Mouse (Mus musculus) stomach, embryonic 16.5 days (tissue): Measurements from ENCODE around the gene Traf4. TPM values are rescaled to one million over a fixed set of nuclear protein-coding genes. Genes with fewer than 3 reads are reported as not detected.

Source experiments
- ATAC-seq: fragments of 200-750 bp; cut with Nextera tagmentation; 2 replicates; pipeline ENCODE4 v1.8.0; 2017; ENCODE audit warnings: moderate number of reproducible peaks, moderate TSS enrichment; ENCODE audit not compliant: insufficient read depth, low FRiP score
- H3K27ac ChIP-seq: fragments of 300-500 bp; sonication (generic); 2 replicates; pipeline ENCODE4 v1.5.1; 2014; ENCODE audit warnings: low read length
- H3K27me3 ChIP-seq: fragments of 300-500 bp; sonication (generic); 2 replicates; pipeline ENCODE4 v1.6.1; 2014; ENCODE audit warnings: low read length, control low read depth, mixed read lengths; ENCODE audit not compliant: control insufficient read depth, insufficient read depth
- H3K36me3 ChIP-seq: fragments of 300-500 bp; sonication (generic); 2 replicates; pipeline ENCODE4 v1.6.1; 2014; ENCODE audit warnings: low read length; ENCODE audit not compliant: control insufficient read depth, insufficient read depth
- H3K4me1 ChIP-seq: fragments of 300-500 bp; sonication (generic); 2 replicates; pipeline ENCODE4 v1.6.1; 2014; ENCODE audit warnings: low read length, control low read depth, mixed read lengths; ENCODE audit not compliant: control insufficient read depth, insufficient read depth
- H3K4me2 ChIP-seq: fragments of 300-500 bp; sonication (generic); 2 replicates; pipeline ENCODE4 v1.6.1; 2014; ENCODE audit warnings: low read depth, low read length, mixed read lengths
- H3K4me3 ChIP-seq: fragments of 300-500 bp; sonication (generic); replicated peaks from 2 replicates; pipeline ENCODE4 v1.5.1; 2014; ENCODE audit warnings: mild to moderate bottlenecking, low read length
- H3K9ac ChIP-seq: fragments of 300-500 bp; sonication (generic); 2 replicates; pipeline ENCODE4 v1.6.1; 2014; ENCODE audit warnings: low read length
- H3K9me3 ChIP-seq: fragments of 300-500 bp; sonication (generic); replicated peaks from 2 replicates; pipeline ENCODE4 v1.6.1; 2016; ENCODE audit warnings: low read length, control low read depth; ENCODE audit not compliant: control insufficient read depth
- WGBS: fragments of 180-500 bp; shearing (Covaris S2); extraction: QIAGEN DNeasy Blood & Tissue Kit; methylation state at CpG from one replicate; pipeline ENCODE4 v1.1.7; 2014; 5-methylcytosine and 5-hydroxymethylcytosine counted together
- polyA plus RNA-seq: library from polyadenylated mRNA; unstranded; fragments of >200 nt; fragmentation: Nextera tagmentation; extraction: Ambion mirVana; gene quantifications from 2 replicates; pipeline ENCODE4 v1.2.1, GENCODE M21; 2015

Gene Traf4
- polyA plus RNA-seq, 1 experiment from 2014 or later: 55.1 TPM

DNA sequence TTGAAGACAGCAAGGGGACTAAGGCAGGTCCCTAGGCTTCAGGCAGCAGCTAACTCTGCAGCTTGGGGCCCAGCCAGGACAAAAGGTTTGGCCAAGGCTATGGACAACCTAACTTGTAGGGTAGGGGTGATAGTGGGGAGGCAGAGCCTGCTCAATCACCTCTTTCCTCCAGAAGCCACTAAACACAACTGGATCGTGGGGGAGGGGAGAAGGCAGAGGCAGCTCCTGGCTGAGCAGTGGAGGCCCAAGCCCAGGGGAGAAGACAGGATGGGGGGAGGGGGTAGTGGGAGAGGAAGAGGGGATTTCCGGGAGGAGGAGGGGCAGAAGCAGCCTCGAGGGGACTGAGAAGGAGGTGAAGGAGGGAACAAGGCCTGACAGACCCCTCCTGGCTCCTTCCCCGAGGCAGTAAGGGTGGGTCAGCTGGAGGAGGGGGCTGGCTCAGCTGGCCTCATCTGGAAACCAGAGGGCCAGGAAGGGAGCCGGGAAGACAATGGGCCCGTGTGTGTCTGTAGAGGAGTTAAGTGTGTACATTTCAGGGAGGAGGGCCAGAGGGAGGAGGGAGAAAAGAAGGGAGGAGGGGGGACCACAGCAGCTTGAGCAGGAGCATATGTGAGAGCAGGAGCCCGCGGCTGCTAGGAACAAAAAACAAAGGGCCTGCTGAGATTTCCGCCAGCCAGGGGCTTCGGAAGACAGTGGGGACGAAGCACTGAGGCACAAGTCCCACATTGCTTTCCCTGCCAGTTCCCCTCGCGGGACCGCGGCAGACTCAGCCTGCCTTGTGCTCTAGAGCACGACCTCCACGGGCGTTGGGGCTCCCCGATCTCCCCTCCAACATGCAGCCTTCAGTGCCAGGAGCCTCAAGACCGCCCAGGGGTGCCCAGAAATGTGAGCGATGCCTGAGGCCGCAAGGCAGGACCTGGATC, 1.4 kb downstream of the Traf4 start:
- Histone ChIP-seq H3K4me1 (peaks cover 33% of the 10 kb centered on the region), H3K27me3 (no peaks in the 10 kb centered on the region), H3K4me3 (peak overlapping the region; percentile 100), H3K36me3 (peaks cover 17% of the 10 kb centered on the region), H3K9me3 (no peaks in the 10 kb centered on the region), H3K9ac (peak overlapping the region; percentile 98), H3K27ac (peak overlapping the region; percentile 99), H3K4me2 (peak overlapping the region; percentile 94)
- 0% methylated on average over 22 of the region's 22 CpGs for WGBS
- ATAC-seq: peak; percentile 64

DNA sequence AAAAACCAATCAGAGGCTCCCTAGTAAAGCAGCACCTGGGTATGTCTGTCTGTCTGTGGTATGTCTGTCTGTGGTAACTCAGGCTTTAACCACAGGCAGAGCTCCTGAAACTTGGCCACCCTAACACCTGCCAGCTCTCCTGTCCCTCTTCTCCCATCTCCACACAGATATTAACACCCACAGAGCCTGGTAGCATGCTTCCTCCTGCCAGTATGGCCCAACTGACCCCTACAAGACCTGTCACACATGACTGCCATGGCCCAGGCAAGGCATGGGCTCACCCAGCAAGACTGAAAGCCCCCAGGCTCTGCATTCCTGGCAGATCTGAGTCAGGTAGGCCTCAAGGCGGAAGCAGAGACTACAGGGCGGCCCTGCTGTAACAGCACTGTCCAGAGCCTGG, 2.3 kb downstream of the Traf4 start:
- no peak for ATAC-seq
- WGBS: 67% methylated on average over 2 of the region's 2 CpGs

DNA sequence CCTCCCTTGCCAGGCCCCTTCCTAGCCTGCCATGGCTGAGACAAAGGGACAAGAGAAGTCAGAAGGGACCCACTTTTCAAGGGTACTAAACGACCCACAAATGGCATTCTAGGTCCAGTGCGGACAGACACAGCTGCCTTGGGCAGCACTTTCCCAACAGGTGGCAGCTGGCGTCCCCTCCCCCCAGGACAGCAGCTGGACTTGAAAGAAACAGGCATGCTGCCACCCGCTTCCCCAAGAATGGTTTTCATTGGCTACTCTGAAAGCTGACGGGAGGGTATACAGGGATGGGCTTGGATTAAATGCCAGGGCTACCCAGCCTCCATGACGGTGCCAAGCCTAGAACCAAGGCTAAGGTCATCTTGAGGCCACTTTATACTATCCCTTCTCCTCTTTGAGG, 2.9 kb downstream of the Traf4 start:
- Histone ChIP-seq H3K4me1 (peaks cover 30% of the 10 kb centered on the region), H3K4me3 (peak overlapping the region; percentile 100; the same call in 1 of the 2 replicates), H3K4me2 (peak overlapping the region; percentile 94), H3K36me3 (peaks cover 17% of the 10 kb centered on the region), H3K27me3 (no peaks in the 10 kb centered on the region), H3K27ac (peak overlapping the region; percentile 99), H3K9me3 (no peaks in the 10 kb centered on the region), H3K9ac (peak overlapping the region; percentile 98)
- 48% methylated on average over 6 of the region's 6 CpGs for WGBS
- no peak for ATAC-seq

More for the DNA sequence above, 2.3 kb downstream of the Traf4 start:
- Histone ChIP-seq H3K27ac (peak overlapping the region; percentile 99), H3K9ac (peak overlapping the region; percentile 98), H3K27me3 (no peaks in the 10 kb centered on the region), H3K9me3 (no peaks in the 10 kb centered on the region), H3K4me1 (peaks cover 30% of the 10 kb centered on the region), H3K36me3 (peaks cover 17% of the 10 kb centered on the region), H3K4me2 (peak overlapping the region; percentile 94), H3K4me3 (peak overlapping the region; percentile 100)

DNA sequence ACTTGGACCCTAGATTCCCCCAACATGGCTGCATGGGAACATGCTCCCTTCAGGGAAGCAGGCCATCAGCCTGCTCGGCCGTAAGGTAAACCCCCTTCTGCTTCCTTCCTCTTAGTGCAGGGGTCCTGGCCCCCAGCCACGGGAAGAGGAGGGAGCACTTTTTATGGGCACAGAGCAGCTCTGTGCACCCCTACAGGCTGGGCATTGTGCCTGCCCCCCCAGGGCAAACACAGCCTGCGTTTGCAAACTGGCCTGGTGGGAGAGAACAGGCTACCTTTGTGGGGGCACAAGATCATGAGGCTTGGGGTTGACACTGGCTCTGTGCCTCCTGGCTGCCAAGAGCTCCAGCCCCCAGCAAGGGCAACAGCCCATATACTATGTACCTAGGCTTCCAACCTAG, 3.4 kb downstream of the Traf4 start:
- Histone ChIP-seq H3K9me3 (no peaks in the 10 kb centered on the region), H3K27me3 (no peaks in the 10 kb centered on the region), H3K4me3 (0 out of 2 replicates have a peak overlapping the region, but pooled peaks have one; percentile 100), H3K27ac (peak overlapping the region; percentile 99), H3K4me1 (peaks cover 30% of the 10 kb centered on the region), H3K36me3 (peaks cover 17% of the 10 kb centered on the region), H3K9ac (peak overlapping the region; percentile 98; the same call in 1 of the 2 replicates), H3K4me2 (peak overlapping the region; percentile 94)
- WGBS: 32% methylated on average over 4 of the region's 4 CpGs
- ATAC-seq: no peak

DNA sequence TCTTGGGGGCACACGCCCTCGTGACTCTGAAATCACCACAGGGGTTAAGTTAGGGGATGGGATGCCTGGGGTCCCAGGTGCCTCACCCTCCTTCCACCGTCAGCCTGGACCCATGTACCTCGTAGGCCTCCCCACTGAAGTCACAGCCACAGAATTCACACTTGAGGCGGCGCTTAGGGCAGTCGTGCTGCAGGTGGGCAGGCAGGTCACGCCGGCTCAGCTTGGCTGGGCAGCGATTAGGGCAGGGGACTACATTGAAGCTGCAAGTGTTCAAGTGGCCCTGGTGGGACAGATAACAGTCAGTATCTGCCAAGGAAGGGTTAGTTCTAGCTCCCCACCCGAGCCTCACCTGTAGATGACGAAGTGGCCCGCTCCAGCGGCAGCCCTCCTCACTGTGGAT, 4.2 kb downstream of the Traf4 start:
- Histone ChIP-seq H3K4me3 (no peak overlapping the region), H3K9ac (0 out of 2 replicates have a peak overlapping the region, but pooled peaks have one; percentile 26), H3K36me3 (peaks cover 17% of the 10 kb centered on the region), H3K27ac (no peak overlapping the region), H3K4me2 (no peak overlapping the region), H3K4me1 (peaks cover 28% of the 10 kb centered on the region), H3K9me3 (no peaks in the 10 kb centered on the region), H3K27me3 (no peaks in the 10 kb centered on the region)
- 87% methylated on average over 14 of the region's 14 CpGs for WGBS
- ATAC-seq: no peak

DNA sequence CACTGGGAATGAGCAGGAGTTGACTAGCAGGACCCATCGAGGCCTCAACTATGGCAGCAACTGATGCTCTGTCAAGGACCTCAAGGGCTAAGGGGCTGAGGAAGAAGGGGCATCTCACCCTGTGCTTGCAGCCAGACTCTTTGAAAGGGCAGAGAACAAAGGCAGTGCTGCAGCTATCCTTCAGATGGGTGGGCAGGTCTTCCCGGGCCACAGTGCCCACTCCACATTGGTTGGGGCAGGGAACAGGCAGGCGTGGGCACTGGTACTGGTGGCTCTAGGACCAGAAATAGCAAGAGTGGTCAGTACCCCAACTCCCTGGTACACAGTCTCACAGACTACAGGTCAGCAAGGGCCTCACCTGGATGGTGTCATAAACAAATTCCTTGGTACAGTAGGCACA, 4.7 kb downstream of the Traf4 start:
- H3K9ac ChIP-seq: 0 out of 2 replicates have a peak overlapping the region, but pooled peaks have one; percentile 26
- peaks cover 17% of the 10 kb centered on the region for H3K36me3 ChIP-seq
- ATAC-seq: no peak
- no peak overlapping the region for H3K27ac ChIP-seq
- H3K27me3 ChIP-seq: no peaks in the 10 kb centered on the region
- no peaks in the 10 kb centered on the region for H3K9me3 ChIP-seq
- no peak overlapping the region for H3K4me3 ChIP-seq
- H3K4me2 ChIP-seq: no peak overlapping the region
- H3K4me1 ChIP-seq: peaks cover 23% of the 10 kb centered on the region
- 87% methylated on average over 3 of the region's 3 CpGs for WGBS

DNA sequence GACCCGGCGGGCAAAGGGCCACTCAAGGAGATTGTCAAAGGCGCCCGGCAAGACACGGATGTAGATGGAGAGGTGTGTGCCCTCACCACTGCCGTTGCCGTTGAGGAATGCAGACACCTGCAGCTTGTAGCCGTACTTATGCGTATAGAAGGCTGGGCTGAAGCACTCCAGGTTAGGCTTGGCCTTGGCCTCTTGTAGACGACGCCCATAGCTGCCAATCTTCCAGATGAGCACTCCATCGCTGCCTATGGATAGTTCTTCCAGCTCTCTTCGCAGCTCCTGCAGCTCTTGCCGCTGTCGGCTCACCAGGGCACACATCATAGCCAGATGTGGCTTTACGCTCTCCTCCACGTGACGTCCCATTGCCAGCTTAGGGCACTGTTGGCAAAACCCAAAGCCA, 5.2 kb downstream of the Traf4 start:
- WGBS: 79% methylated on average over 18 of the region's 18 CpGs
- H3K36me3 ChIP-seq: peaks cover 17% of the 10 kb centered on the region

DNA sequence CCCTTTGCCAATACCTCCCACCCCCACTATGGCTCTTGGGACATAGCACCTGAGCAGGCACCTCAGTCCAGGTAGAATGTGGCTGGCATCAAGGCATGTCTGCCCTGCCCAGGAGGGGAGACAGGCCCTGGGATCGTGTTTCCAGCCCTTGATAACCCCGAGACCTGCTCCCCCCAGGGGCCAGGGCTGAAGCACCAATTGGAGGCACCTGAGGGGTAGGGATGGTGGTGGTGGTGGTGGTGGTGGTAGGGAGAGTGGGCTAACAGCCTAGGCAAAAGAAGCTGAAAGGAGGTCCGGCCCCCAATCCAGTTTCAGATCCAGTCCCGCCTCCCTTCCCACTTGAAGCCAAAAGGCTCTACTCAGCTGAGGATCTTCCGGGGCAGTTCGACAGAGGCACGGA, 5.8 kb downstream of the Traf4 start:
- Histone ChIP-seq H3K36me3 (peaks cover 17% of the 10 kb centered on the region), H3K27me3 (no peaks in the 10 kb centered on the region), H3K4me2 (no peak overlapping the region), H3K4me3 (no peak overlapping the region), H3K4me1 (peaks cover 22% of the 10 kb centered on the region), H3K27ac (no peak overlapping the region), H3K9me3 (no peaks in the 10 kb centered on the region), H3K9ac (no peak overlapping the region)
- 65% methylated on average over 7 of the region's 7 CpGs for WGBS
- ATAC-seq: no peak

More for the DNA sequence above, 5.2 kb downstream of the Traf4 start:
- Histone ChIP-seq H3K27me3 (no peaks in the 10 kb centered on the region), H3K9me3 (no peaks in the 10 kb centered on the region), H3K4me1 (peaks cover 22% of the 10 kb centered on the region), H3K9ac (no peak overlapping the region), H3K4me3 (no peak overlapping the region), H3K27ac (no peak overlapping the region; the same call in 1 of the 2 replicates), H3K4me2 (no peak overlapping the region)
- no peak for ATAC-seq

DNA sequence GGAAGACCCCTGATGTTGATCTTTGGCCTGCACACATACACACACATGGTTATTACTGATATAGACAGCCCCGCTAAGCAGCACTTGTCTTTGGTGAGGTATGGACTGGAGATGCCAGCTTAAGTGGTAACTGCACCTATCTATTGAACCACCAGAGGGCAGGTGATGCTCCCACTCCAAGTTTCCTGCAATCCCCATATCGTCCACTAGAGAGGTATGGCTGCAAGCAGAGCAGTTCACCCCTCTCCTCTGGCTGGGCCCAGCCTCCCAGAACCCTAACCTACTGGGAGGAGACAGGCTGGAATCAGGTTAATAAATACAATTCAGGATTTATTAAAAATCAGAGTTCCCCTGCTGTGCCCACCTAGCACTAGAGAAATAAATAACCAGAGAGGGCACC, 6.3 kb downstream of the Traf4 start:
- Histone ChIP-seq H3K4me1 (peaks cover 22% of the 10 kb centered on the region), H3K27me3 (no peaks in the 10 kb centered on the region), H3K27ac (no peak overlapping the region), H3K4me3 (no peak overlapping the region), H3K9me3 (no peaks in the 10 kb centered on the region), H3K4me2 (no peak overlapping the region), H3K36me3 (peaks cover 17% of the 10 kb centered on the region), H3K9ac (no peak overlapping the region)
- 19% methylated on average over 2 of the region's 2 CpGs for WGBS
- ATAC-seq: peak; percentile 30
